Mouse (Mus musculus) spleen, adult 2 months (tissue): ENCODE measurements around the gene Rbck1. TPM values are rescaled to one million over a fixed set of nuclear protein-coding genes. Genes with fewer than 3 reads are reported as not detected.

Source experiments
- DNase-seq, 2 experiments: peaks; one replicate each; pipeline versions ENCODE4 v3.0.0 to v3.0.0-alpha.2; 2012 to 2021; ENCODE audit warnings: low spot score in 2 of 2, low read depth in 1 of 2
- H3K27ac ChIP-seq: fragments of 200-500 bp; 2 replicates; pipeline ENCODE4 v1.5.1; 2012; ENCODE audit warnings: low read length, inconsistent platforms; ENCODE audit not compliant: insufficient read depth
- H3K27me3 ChIP-seq: fragments of 200-500 bp; 2 replicates; pipeline ENCODE4 v1.6.1; 2012; ENCODE audit warnings: mild to moderate bottlenecking, moderate library complexity, low read length, inconsistent platforms; ENCODE audit not compliant: control insufficient read depth, insufficient read depth
- H3K36me3 ChIP-seq: fragments of 200-500 bp; 2 replicates; pipeline ENCODE4 v1.6.1; 2012; ENCODE audit warnings: mild to moderate bottlenecking, low read length, inconsistent platforms; ENCODE audit not compliant: control insufficient read depth, insufficient read depth
- H3K4me1 ChIP-seq: fragments of 200-500 bp; 2 replicates; pipeline ENCODE4 v1.6.1; 2011; ENCODE audit warnings: inconsistent platforms; ENCODE audit not compliant: control insufficient read depth, insufficient read depth, insufficient read length
- H3K4me3 ChIP-seq: fragments of 200-500 bp; 2 replicates; pipeline ENCODE4 v1.5.1; 2011; ENCODE audit warnings: mild to moderate bottlenecking, inconsistent platforms; ENCODE audit not compliant: insufficient read depth, insufficient read length; ENCODE audit errors: extremely low read depth
- CTCF ChIP-seq: fragments of 200-500 bp; IDR thresholded peaks from 2 replicates; pipeline ENCODE4 v1.5.1; 2011; ENCODE audit warnings: mild to moderate bottlenecking, inconsistent platforms; ENCODE audit not compliant: insufficient read depth, insufficient read length, insufficient replicate concordance; ENCODE audit errors: extremely low read depth
- POLR2A ChIP-seq: fragments of 200-500 bp; IDR thresholded peaks from 2 replicates; pipeline ENCODE4 v1.6.1; 2011; ENCODE audit warnings: low read depth, low read length, inconsistent platforms
- WGBS: fragments of 180-500 bp; shearing (Covaris S2); methylation state at CpG from one replicate; pipeline ENCODE4 v1.1.7; 2018; 5-methylcytosine and 5-hydroxymethylcytosine counted together
- polyA plus RNA-seq: library from polyadenylated mRNA; depleted of rRNA; stranded (reverse); fragments of >200 nt; gene quantifications from 2 replicates; pipeline ENCODE4 v1.2.3, GENCODE M21; 2012

Gene Rbck1
- polyA plus RNA-seq, 1 experiment: 326 TPM

DNA sequence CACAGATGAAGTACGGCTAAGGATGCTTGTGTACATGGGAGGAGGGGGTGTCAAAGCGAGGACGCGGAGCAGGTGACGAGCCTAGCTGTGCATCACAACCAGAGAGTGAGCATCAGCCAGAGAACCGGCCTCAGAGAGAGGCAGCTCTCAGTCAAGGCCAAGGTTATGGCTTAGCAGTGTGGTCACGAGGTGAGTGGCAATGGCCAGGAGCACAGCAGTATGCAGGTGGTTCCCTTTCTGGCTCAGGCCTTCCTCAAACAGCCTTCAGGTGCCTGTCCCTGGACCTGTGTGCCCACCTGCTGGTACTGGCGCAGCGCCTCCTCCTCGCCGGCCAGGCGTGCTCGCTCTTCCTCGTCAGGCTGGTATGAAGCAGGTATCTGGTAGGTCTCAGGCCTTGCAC is 8.5 kb downstream of the Rbck1 start:
- Histone ChIP-seq H3K36me3 (peaks cover 47% of the 10 kb centered on the region), H3K4me1 (no peaks in the 10 kb centered on the region), H3K27ac (no peak overlapping the region), H3K27me3 (no peaks in the 10 kb centered on the region), H3K4me3 (no peak overlapping the region)
- WGBS: 94% methylated on average over 14 of the region's 14 CpGs
- TF ChIP-seq POLR2A (no peak), CTCF (no peak)
- DNase-seq: no peak

DNA sequence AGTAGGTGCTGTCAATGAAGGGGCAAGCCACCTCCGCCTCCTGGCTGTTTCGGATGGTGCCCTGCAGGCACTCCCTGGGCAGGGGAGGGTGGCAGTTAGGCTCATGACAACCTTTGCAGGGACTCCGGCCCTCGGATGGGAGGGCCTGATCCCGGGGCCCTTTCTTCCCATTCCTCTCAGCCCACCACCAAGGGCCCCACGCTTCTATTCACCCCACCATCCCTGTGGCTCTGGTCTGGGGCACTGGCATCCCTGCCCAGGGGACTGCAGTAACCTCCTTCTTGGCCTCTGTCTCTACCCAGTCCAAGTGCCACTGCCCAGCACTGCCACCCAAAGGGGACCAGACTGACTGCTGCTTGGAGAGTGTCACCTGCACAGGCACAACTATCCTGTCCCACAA is 10.3 kb downstream of the Rbck1 start:
- Histone ChIP-seq H3K27ac (no peak overlapping the region), H3K4me3 (no peak overlapping the region), H3K36me3 (peaks cover 56% of the 10 kb centered on the region), H3K4me1 (no peaks in the 10 kb centered on the region), H3K27me3 (no peaks in the 10 kb centered on the region)
- no peak for DNase-seq
- WGBS: 99% methylated on average over 6 of the region's 6 CpGs
- TF ChIP-seq POLR2A (no peak), CTCF (no peak)

DNA sequence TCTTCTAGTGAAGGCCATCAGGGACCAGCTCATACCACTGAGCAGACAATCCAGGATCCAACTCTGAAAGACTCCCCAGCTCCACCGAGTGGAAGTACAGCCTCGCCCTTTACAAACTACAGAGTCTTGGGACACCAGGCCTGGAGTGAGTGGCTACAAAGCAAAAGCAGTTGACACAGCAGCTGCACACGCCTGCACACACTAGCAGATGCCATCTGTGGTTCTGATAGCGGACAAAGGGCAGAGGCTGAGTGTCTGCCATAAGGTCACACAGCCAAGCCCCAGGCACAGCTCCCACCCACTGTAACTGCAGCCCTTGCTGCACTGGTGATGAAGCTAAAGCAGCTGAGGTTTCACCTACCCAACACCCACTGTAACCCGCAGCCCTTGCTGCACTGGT is 10.9 kb downstream of the Rbck1 start:
- Histone ChIP-seq H3K36me3 (peaks cover 59% of the 10 kb centered on the region), H3K4me1 (no peaks in the 10 kb centered on the region), H3K4me3 (no peak overlapping the region), H3K27ac (no peak overlapping the region), H3K27me3 (no peaks in the 10 kb centered on the region)
- no peak for DNase-seq
- WGBS: 96% methylated on average over 5 of the region's 5 CpGs
- TF ChIP-seq POLR2A (no peak), CTCF (no peak)

DNA sequence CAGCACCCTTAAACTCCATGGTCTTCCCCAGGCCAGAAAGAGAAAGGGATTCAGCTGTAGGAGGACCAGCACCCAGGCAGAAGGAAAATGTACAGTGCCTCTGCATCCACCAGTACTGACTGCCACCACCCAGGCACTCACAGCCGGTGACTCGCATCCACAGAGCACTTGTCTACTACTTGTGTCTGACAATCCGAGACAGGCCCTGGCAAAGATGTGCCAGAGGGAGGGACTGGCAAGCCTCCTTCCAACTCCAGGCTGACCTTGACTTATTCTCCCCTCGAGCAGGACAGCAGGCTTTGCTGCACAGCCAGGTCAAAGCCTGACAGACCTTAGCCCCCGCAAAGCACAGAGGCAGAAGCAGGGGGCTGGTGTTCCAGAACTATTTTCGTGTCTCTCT is 15.4 kb downstream of the Rbck1 start:
- peaks cover 54% of the 10 kb centered on the region for H3K36me3 ChIP-seq
- H3K27ac ChIP-seq: no peak overlapping the region
- no peaks in the 10 kb centered on the region for H3K4me1 ChIP-seq
- TF ChIP-seq CTCF (no peak), POLR2A (no peak)
- DNase-seq: no peak
- 86% methylated on average over 6 of the region's 6 CpGs for WGBS
- H3K27me3 ChIP-seq: no peaks in the 10 kb centered on the region
- H3K4me3 ChIP-seq: no peak overlapping the region

DNA sequence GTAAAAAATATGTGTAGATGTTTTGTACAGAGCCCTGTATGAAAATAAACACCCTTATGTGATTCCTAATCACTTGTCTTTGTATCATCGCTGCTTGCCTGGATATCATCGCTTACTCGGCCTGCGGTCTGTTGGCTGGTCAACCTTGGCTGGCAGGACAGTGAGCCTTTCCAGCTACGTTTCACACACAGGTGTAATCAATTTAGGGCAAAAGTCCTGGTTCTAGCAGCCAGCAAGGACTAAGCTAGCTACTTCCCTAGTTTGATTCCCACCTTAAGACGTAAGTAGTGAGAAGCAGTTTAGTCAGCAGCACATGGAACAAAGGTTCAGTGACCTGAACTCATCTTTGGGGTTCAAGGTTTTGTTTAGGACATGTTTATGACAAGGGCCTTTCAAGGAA is 18.5 kb downstream of the Rbck1 start:
- no peak for TF ChIP-seq POLR2A
- no peak for TF ChIP-seq CTCF

DNA sequence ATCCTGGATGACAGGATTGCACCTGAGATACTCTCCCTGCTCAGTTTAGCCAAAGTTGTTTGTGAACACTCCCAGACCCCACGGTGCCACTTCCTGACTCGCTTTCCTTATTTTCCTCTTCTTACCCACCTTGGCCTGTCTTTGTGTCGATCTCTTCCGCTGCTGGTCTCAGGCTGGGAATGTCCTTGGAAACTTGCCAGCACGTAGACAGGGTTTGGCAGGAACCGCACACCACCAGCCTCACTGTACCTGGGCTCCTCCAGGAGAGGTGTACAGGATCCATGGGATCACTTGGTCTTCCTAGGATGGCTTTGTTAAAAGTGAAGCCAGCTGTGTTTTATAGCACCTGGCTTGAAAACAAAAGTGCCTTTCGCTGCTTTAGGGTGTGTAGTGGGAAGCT is 19.5 kb downstream of the Rbck1 start:
- WGBS: 91% methylated on average over 7 of the region's 7 CpGs
- H3K27ac ChIP-seq: no peak overlapping the region

More for the DNA sequence above, 18.5 kb downstream of the Rbck1 start:
- peaks cover 61% of the 10 kb centered on the region for H3K36me3 ChIP-seq
- DNase-seq: no peak
- H3K27me3 ChIP-seq: no peaks in the 10 kb centered on the region
- H3K27ac ChIP-seq: no peak overlapping the region
- no peaks in the 10 kb centered on the region for H3K4me1 ChIP-seq
- 93% methylated on average over 6 of the region's 6 CpGs for WGBS
- H3K4me3 ChIP-seq: no peak overlapping the region

DNA sequence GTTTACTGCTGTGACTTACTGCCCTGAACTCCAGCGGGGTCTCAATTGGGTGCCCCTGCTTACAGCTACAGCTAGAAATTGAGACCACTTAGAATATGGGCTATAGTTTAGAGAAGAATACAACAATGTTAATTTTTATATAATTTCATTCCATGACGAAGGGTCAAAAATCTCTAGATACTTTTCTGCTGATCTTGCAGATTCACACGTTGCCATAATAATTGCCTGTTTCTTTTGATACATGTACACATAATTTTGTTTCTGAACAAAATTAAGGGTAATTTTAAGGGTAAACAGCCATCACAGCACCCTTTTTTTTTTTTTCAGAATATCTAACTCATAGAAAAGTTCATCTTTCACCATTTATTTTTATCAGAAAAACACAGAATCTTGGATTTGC is 25.3 kb downstream of the Rbck1 start:
- DNase-seq: no peak
- H3K4me1 ChIP-seq: no peaks in the 10 kb centered on the region
- no peak overlapping the region for H3K4me3 ChIP-seq
- H3K27me3 ChIP-seq: no peaks in the 10 kb centered on the region
- WGBS: 92% methylated on average over 3 of the region's 3 CpGs
- TF ChIP-seq POLR2A (no peak), CTCF (no peak)
- H3K36me3 ChIP-seq: peaks cover 55% of the 10 kb centered on the region
- no peak overlapping the region for H3K27ac ChIP-seq

More for the DNA sequence above, 19.5 kb downstream of the Rbck1 start:
- no peaks in the 10 kb centered on the region for H3K27me3 ChIP-seq
- peaks cover 64% of the 10 kb centered on the region for H3K36me3 ChIP-seq
- DNase-seq: no peak
- H3K4me1 ChIP-seq: no peaks in the 10 kb centered on the region
- H3K4me3 ChIP-seq: no peak overlapping the region
- no peak for TF ChIP-seq CTCF
- TF ChIP-seq POLR2A: no peak
